Mouse (Mus musculus): ENCODE results near the gene Edc3. TPM values are rescaled to one million over a fixed set of nuclear protein-coding genes. Genes with fewer than 3 reads are reported as not detected.

Gene Edc3
- polyA plus RNA-seq, 1 experiment from 2014 or later = 14.3 TPM

GRCm38 (mm10) chr9:57728312-57728711 lies 20.0 kb downstream of the Edc3 start:
- ChIA-PET POLR2A (no interaction called here), CTCF (interaction anchor here (1.5 kb wide), 1 partner anchor 16 kb away, joined by 7 read pairs; no protein-coding TSS in a partner anchor)
- DNase-seq (ENCODE audit: low read depth, low spot score) (no peak), ATAC-seq (no peak)
- in situ Hi-C loops (cut with MboI; ENCODE audit: low pct_unique_long_range_greater_than_20kb) = no loop called here
- TF ChIP-seq CTCF (IDR thresholded peaks at IDR 0.05) = peak; percentile 32
- no peaks in the 10 kb centered on the region for H3K27me3 ChIP-seq

DNA sequence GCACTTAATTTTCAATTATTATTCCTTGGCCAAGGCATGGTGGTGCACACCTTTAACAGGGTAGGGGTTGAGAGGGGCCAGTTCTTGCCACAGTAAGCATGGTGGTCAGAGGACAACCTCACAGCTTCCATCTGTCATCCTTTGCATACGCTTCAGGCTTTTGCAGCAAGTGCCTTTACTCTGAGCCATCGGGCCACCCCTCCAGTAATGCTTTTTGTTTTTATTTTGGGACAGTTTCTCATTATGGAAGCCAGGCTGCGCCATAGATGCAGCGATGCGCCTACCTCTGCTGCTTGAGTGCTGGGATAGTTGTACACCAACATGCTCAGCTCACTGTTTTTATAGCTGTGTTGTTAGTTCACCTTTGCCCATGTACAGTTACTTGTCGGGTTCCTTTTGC lies 25.3 kb downstream of the Edc3 start:
- no peak for TF ChIP-seq CTCF (IDR thresholded peaks at IDR 0.05)
- ChIA-PET CTCF (interaction anchor here (3.6 kb wide), 1 partner anchor 12 kb away, joined by 16 read pairs; no protein-coding TSS in a partner anchor), POLR2A (no interaction called here)
- in situ Hi-C loops (cut with MboI; ENCODE audit: low pct_unique_long_range_greater_than_20kb) = no loop called here
- H3K27me3 ChIP-seq = no peaks in the 10 kb centered on the region
- ATAC-seq (no peak), DNase-seq (ENCODE audit: low read depth, low spot score) (no peak)

GRCm38 (mm10) chr9:57739863-57740262 lies 31.5 kb downstream of the Edc3 start:
- no peaks in the 10 kb centered on the region for H3K27me3 ChIP-seq
- in situ Hi-C loops (cut with MboI; ENCODE audit: low pct_unique_long_range_greater_than_20kb) = no loop called here
- no peak for DNase-seq (ENCODE audit: low read depth, low spot score)
- ATAC-seq = no peak
- POLR2A ChIA-PET = interaction anchor here (1.1 kb wide), 1 partner anchor 29 kb away, joined by 4 read pairs; no protein-coding TSS in a partner anchor
- CTCF ChIA-PET = no interaction called here
- no peak for TF ChIP-seq CTCF (IDR thresholded peaks at IDR 0.05)

- CTCF ChIA-PET = interaction anchor here (0.9 to 4.7 kb wide), 12 partner anchors 8 to 228 kb away, joined by 3 to 31 read pairs (median 7); no protein-coding TSS in a partner anchor
- POLR2A ChIA-PET = interaction anchor here (0.8 kb wide), 1 partner anchor 84 kb away, joined by 5 read pairs; no protein-coding TSS in a partner anchor
- in situ Hi-C loops (cut with MboI; ENCODE audit: low pct_unique_long_range_greater_than_20kb) = loop anchor here (5.0 kb wide), 1 partner anchor 82 kb away; no protein-coding TSS in a partner anchor
- no peaks in the 10 kb centered on the region for H3K27me3 ChIP-seq
- no peak for ATAC-seq
- DNase-seq (ENCODE audit: low read depth, low spot score) = no peak
- TF ChIP-seq CTCF (IDR thresholded peaks at IDR 0.05) = peak; percentile 73
Observed at GRCm38 (mm10) chr9:57744462-57745091, 36.2 kb downstream of the Edc3 start.

DNA sequence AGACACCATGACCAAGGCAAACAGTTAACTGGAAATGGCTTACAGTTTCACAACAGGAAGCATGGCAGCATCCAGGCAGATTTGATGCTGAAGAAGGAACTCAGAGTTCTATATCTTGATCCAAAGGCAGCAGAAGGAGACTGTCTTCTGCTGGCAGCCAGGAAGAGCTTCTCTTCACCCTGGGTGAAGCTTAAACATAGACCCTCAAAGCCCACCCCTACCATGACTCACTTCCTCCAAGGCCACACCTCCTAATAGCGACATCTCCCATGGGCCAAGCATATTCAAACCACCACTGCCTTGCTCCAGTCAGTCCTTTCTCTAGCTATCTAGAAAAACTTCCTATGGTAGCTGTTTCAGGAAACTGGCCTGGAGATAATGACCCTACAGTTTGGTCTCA lies 38.7 kb downstream of the Edc3 start:
- no peak for TF ChIP-seq CTCF (IDR thresholded peaks at IDR 0.05)
- DNase-seq (ENCODE audit: low read depth, low spot score) (no peak), ATAC-seq (no peak)
- ChIA-PET POLR2A (interaction anchor here (1.0 to 1.2 kb wide), 2 partner anchors 11 to 87 kb away, joined by 4 read pairs; no protein-coding TSS in a partner anchor), CTCF (interaction anchor here (1.5 to 4.7 kb wide), 4 partner anchors 12 to 88 kb away, joined by 4 to 31 read pairs (median 16); no protein-coding TSS in a partner anchor)
- in situ Hi-C loops (cut with MboI; ENCODE audit: low pct_unique_long_range_greater_than_20kb) = loop anchor here (5.0 kb wide), 1 partner anchor 85 kb away; no protein-coding TSS in a partner anchor
- H3K27me3 ChIP-seq = no peaks in the 10 kb centered on the region

DNA sequence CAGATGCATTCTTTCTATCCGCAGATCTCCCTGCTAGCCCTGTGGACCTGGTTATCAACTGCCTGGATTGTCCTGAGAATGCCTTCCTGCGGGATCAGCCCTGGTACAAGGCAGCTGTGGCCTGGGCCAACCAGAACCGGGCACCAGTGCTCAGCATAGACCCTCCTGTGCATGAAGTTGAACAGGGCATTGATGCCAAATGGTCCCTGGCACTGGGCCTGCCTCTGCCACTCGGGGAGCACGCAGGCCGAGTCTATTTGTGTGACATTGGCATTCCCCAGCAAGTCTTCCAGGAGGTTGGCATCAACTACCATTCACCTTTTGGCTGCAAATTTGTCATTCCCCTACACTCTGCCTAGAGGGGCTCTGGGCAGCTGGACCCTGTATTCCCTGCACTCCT lies 39.8 kb downstream of the Edc3 start:
- no peaks in the 10 kb centered on the region for H3K27me3 ChIP-seq
- ATAC-seq (no peak), DNase-seq (ENCODE audit: low read depth, low spot score) (no peak)
- ChIA-PET POLR2A (no interaction called here), CTCF (interaction anchor here (2.2 kb wide), 1 partner anchor 11 kb away, joined by 10 read pairs; no protein-coding TSS in a partner anchor)
- no peak for TF ChIP-seq CTCF (IDR thresholded peaks at IDR 0.05)
- in situ Hi-C loops (cut with MboI; ENCODE audit: low pct_unique_long_range_greater_than_20kb) = loop anchor here (5.0 kb wide), 1 partner anchor 86 kb away; no protein-coding TSS in a partner anchor

- CTCF ChIA-PET = interaction anchor here (1.6 to 2.2 kb wide), 2 partner anchors 10 to 12 kb away, joined by 4 to 10 read pairs; no protein-coding TSS in a partner anchor
- in situ Hi-C loops (cut with MboI; ENCODE audit: low pct_unique_long_range_greater_than_20kb) = loop anchor here (5.0 kb wide), 1 partner anchor 87 kb away; no protein-coding TSS in a partner anchor
- no peak for TF ChIP-seq CTCF (IDR thresholded peaks at IDR 0.05)
- DNase-seq (ENCODE audit: low read depth, low spot score) (no peak), ATAC-seq (no peak)
- H3K27me3 ChIP-seq = no peaks in the 10 kb centered on the region
- POLR2A ChIA-PET = interaction anchor here (1.0 kb wide), 1 partner anchor 10 kb away, joined by 3 read pairs; no protein-coding TSS in a partner anchor
Observed at GRCm38 (mm10) chr9:57748831-57749230, 40.5 kb downstream of the Edc3 start.

DNA sequence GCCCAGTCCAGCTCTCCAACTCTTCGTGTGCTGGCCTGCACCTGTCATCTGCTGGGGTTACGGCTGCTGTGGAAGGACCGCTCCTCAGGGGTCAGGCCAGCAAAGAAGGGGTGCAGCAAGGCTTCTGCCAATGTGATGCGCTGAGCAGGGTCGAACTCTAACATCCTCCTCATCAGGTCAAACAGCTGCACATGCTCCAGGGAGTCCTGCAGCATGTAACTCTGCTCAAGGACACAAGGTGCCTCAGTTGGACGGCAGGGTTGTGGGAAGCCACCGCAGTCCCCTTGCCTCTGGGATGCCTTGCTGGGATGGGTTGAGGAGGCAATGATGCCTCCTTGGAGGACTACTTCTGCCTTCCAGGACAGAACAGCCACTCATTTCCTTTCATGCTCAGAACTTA lies 42.6 kb downstream of the Edc3 start:
- H3K27me3 ChIP-seq = no peaks in the 10 kb centered on the region
- DNase-seq (ENCODE audit: low read depth, low spot score) (no peak), ATAC-seq (no peak)
- ChIA-PET CTCF (interaction anchor here (1.3 kb wide), 1 partner anchor 91 kb away, joined by 3 read pairs; no protein-coding TSS in a partner anchor), POLR2A (no interaction called here)
- TF ChIP-seq CTCF (IDR thresholded peaks at IDR 0.05) = no peak
- in situ Hi-C loops (cut with MboI; ENCODE audit: low pct_unique_long_range_greater_than_20kb) = no loop called here

- POLR2A ChIA-PET = no interaction called here
- DNase-seq (ENCODE audit: low read depth, low spot score) (no peak), ATAC-seq (no peak)
- in situ Hi-C loops (cut with MboI; ENCODE audit: low pct_unique_long_range_greater_than_20kb) = no loop called here
- TF ChIP-seq CTCF (IDR thresholded peaks at IDR 0.05) = no peak
- H3K27me3 ChIP-seq = no peaks in the 10 kb centered on the region
- CTCF ChIA-PET = interaction anchor here (1.4 to 4.0 kb wide), 2 partner anchors 13 to 241 kb away, joined by 4 to 21 read pairs; no protein-coding TSS in a partner anchor
Observed at GRCm38 (mm10) chr9:57757578-57757977, 49.2 kb downstream of the Edc3 start.

GRCm38 (mm10) chr9:57758528-57758927 lies 50.2 kb downstream of the Edc3 start:
- ATAC-seq = no peak
- no peak for DNase-seq (ENCODE audit: low read depth, low spot score)
- CTCF ChIA-PET = interaction anchor here (1.1 to 2.1 kb wide), 6 partner anchors 9 to 240 kb away, joined by 3 to 15 read pairs (median 8); no protein-coding TSS in a partner anchor
- POLR2A ChIA-PET = interaction anchor here (0.7 to 0.8 kb wide), 2 partner anchors 9 to 11 kb away, joined by 3 to 4 read pairs; no protein-coding TSS in a partner anchor
- TF ChIP-seq CTCF (IDR thresholded peaks at IDR 0.05) = no peak
- in situ Hi-C loops (cut with MboI; ENCODE audit: low pct_unique_long_range_greater_than_20kb) = no loop called here
- H3K27me3 ChIP-seq = no peaks in the 10 kb centered on the region

Measured in Patski (cell line).